Mouse (Mus musculus) T-helper 1 cell (primary cell): Measurements from ENCODE around the gene Syngap1.
"Not testable (repeated sequence)": the region's sequence is repeated elsewhere in the genome, so short reads cannot be mapped to it uniquely, and the experiment has no call there.

Experiments used
- in situ Hi-C: fragments of 300-600 bp; cut with MboI, MseI; formaldehyde crosslinking; loops from one replicate; pipeline ENCODE4 v1.15.1; 2025; ENCODE audit warnings: high pct_unique_total_duplicates

The Syngap1 gene

DNA sequence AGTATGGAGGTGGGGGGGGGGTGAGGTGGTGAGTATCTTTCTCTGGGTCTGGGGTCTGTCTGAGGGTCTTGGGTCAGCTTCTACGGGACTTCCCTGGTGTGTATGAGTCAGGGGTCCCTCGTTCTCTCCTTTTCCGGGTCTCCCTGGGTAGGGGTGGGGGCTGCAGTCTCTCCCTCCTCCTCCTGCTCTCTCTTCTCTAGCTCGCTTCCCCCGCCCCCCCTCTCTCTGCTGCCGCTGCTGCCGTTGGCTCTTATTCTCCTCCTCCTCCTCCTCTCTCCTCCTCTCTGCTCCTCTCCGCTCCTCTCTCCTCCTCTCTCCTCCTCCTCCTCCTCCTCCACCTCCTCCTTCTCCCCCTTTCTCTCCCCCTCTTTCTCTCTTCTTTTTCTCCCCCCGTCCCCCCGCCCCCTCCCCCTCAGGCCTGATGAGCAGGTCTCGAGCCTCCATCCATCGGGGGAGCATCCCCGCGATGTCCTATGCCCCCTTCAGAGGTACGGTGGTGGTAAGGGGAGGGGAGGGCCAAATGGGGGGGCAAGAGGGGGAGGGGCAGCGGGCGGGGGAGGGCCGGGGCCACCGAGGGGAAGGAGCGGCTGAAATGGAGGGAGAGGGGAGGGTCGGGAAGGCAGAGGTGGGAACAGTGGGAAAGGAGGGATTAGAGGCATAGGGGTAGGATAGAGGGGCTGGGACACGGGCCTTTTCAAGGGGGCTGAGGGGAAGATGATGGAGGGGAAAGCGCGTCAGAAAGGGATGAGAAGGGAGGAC is at the start of gene Syngap1:
Gene Syngap1 (plus strand): TSS at position 223 of the 759 bp plus-strand sequence.
- in situ Hi-C loops: loop anchor here (10.0 kb wide), 1 partner anchor 1756 kb away; the partner anchor contains the start of genes BC003965 and Unkl

DNA sequence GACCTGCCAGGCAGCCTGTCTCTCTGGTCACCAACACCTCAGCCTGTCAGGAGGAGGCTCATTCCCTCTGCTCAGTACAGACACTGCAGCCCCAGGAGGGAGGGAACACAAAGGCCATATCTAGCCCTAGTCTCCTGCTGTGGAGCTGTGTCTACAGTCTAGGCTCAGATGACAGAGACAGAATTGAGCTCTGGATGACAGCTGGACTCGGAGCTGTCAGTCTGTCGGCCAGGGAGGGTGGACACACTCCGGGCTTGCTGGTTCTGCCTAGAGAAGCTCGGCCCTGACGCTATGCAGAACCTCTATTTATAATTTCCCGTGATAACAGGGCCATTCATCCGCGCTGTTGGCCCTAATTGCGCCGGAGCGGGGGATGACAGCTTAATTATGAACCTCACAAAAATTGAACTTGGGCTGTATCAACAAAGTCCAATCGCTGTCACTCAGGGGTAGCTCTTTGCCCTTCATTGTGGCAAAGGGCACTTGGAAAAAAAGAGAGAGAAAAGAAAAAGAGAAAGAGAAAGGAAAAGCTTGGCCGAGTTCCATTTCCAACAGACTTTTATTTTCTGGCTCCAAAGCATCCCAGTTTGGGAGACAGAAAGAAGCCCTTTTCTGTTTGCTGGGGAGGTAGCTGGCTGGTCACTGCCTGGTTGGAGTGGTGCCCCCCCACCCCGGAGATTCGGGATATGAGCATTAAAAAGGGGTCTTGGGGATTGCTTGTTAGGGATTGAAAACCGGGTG is 48.2 kb upstream of the Syngap1 start:
- in situ Hi-C loops: loop anchor here (10.0 kb wide), 1 partner anchor 408 kb away; no protein-coding TSS in a partner anchor

- in situ Hi-C loops: loop anchor here (10.0 kb wide), 1 partner anchor 409 kb away; no protein-coding TSS in a partner anchor
Measured at GRCm38 (mm10) chr17:26893492-26893891, 47.6 kb upstream of the Syngap1 start.

GRCm38 (mm10) chr17:26894342-26894741 is 46.7 kb upstream of the Syngap1 start:
- in situ Hi-C loops: loop anchor here (10.0 kb wide), 1 partner anchor 410 kb away; no protein-coding TSS in a partner anchor

- in situ Hi-C loops: loop anchor here (10.0 kb wide), 1 partner anchor 411 kb away; no protein-coding TSS in a partner anchor
Measured at GRCm38 (mm10) chr17:26895578-26895977, 45.5 kb upstream of the Syngap1 start.

GRCm38 (mm10) chr17:26900916-26901315 is 40.1 kb upstream of the Syngap1 start:
- in situ Hi-C loops: no loop called here

DNA sequence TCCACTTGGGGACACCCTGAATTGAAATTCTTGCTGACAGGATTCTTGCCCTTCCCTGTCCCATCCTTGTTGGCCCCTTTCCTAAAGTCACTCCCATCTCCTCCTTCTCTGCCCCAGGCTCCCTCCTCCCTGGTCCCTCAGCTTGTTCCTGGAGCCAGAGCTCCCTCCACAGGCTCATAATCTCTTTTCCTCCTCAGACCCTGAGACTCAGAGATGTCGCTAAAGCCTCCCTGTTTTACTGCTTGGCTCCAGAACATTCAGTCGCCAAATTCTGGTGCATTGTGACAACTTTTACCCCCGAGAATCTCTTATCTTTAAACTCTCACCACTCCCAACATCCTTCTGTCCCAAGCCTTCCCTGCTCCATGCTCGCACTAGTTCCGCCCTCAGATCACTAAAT is 36.7 kb upstream of the Syngap1 start:
- in situ Hi-C loops: no loop called here

DNA sequence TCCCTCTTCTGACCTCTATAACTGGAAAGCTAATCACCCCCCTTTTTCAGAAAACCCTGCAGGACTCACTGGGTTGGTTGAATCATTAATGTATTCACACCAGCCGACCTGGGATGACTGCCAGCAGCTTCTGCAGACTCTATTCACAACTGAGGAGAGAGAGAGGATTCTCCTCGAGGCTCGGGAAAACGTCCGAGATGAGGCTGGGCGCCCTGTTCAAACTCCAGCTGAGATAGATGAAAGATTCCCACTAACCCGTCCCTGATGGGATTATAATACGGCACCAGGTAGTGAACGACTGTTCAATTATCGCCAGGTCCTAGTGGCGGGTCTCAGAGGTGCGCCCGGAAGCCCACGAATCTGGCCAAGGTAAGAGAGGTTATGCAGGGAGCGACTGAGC is 33.5 kb upstream of the Syngap1 start:
- in situ Hi-C loops: loop anchor here (5.0 kb wide), 2 partner anchors 90 kb away; no protein-coding TSS in a partner anchor

GRCm38 (mm10) chr17:26915248-26915647 is 25.8 kb upstream of the Syngap1 start:
- in situ Hi-C loops: no loop called here

- in situ Hi-C loops: no loop called here
Measured at GRCm38 (mm10) chr17:26916711-26917482, 24.2 kb upstream of the Syngap1 start, which contains the start of gene Kifc5b. TSS of gene Kifc5b (plus strand) at chr17:26917091.

- in situ Hi-C loops: not testable (repeated sequence)
Measured at GRCm38 (mm10) chr17:26917560-26917959, 23.5 kb upstream of the Syngap1 start.

- in situ Hi-C loops: no loop called here
Measured at GRCm38 (mm10) chr17:26918343-26918742, 22.7 kb upstream of the Syngap1 start.

GRCm38 (mm10) chr17:26919516-26919915 is 21.5 kb upstream of the Syngap1 start:
- in situ Hi-C loops: not testable (repeated sequence)

DNA sequence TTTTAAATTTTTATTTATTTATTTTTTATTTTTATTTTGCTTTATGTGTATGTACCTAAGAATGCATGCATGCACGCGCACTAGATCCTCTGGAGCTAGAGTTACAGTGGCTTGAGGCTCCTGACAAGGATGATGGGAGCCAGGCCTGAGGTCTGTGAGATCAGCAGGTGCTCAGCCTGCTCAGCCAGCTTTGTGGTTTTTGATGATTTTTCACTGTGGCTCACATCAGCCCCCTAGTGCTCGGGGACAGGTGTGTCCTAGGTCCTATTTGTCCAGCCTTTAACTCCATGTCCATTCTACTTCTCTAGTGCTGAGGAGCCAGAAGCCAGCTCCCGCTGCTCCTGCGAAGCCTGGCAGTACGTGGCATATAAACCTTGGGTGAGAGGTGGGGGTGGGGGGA is 18.7 kb upstream of the Syngap1 start:
- in situ Hi-C loops: not testable (repeated sequence)

DNA sequence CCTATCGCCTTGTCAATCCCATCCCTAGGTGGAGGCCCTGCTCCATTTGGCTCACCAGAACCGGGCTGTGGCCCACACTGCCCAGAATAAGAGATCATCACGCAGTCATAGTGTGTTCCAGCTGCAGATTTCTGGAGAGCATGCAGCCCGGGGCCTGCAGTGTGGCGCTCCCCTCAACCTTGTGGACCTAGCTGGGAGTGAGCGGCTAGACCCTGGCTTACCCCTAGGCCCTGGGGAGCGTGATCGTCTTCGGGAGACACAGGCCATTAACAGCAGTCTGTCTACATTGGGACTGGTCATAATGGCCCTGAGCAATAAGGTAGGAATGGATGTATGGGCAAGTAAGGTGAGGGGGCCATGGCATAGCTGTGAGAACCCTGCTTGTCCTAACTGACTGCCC is 15.6 kb upstream of the Syngap1 start:
- in situ Hi-C loops: not testable (repeated sequence)

DNA sequence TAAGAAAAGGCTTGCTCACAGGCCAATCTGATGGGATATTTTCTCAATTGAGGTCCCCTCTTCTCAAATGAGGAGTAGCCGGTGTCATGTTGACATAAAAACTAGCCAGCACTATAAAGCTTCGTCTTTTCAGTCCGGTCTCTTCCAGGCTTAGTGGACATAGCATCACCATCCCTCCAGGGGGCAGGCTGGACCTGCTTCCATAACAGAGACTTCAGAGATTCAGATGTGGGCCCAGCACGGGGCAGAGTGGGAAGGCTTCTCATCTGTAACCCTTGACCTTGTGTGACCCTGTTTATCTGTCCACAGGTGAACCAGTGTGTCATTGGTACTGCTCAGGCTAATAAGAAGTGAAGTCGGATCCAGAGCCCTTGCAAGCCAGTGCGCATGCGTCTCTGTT is 9.3 kb upstream of the Syngap1 start:
- in situ Hi-C loops: not testable (repeated sequence)

DNA sequence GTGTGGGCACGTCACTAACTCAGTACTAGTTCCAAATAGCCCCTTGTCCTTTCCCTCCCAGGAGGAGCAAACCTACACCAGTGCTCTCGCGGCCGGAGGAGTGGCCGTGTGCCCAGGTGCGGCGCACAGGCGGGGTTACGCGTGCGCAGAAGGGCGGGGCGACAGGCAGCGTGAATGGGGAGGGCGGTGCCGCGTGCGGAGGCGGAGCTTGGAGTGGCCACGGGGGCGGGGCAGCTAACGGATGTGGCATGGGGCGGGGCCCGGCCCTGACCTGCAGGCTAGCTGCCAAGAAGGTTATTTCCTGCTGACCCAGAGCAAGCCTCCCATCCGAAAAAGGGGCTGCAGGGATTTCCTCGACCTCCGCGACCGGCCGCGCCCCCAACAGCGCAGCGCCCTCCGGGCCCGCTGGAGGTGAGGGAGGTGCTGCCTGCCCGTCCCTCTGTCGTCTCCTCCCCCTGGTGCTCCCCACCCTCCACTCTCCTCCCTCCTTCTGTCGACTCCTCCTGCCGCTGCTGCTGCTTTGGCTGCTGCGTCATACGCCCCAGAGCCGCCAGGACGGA is 8.1 kb upstream of the Syngap1 start, which contains the start of gene Phf1:
Gene Phf1 (plus strand): TSS at position 214 of the 560 bp plus-strand sequence.
- in situ Hi-C loops: no loop called here

DNA sequence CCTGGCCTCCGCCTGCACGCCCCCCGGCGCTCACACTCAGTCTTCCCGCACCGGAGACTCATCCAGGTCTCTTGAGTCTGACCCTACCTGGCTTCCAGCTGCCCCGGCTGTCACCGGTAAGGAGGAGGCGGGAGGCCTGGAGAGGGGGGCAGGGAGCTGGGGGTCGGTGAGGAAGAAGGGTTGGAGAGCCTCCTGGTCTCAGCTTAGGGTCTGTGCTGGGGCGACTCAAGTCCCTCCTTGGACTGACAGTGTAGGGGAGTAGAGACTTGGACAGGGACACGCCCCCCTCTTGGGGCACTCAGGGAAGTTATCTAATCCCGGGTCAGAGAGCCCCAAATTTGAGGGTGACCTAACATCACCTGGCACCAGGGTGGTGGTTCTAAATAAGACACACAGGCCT is 7.6 kb upstream of the Syngap1 start:
- in situ Hi-C loops: no loop called here

DNA sequence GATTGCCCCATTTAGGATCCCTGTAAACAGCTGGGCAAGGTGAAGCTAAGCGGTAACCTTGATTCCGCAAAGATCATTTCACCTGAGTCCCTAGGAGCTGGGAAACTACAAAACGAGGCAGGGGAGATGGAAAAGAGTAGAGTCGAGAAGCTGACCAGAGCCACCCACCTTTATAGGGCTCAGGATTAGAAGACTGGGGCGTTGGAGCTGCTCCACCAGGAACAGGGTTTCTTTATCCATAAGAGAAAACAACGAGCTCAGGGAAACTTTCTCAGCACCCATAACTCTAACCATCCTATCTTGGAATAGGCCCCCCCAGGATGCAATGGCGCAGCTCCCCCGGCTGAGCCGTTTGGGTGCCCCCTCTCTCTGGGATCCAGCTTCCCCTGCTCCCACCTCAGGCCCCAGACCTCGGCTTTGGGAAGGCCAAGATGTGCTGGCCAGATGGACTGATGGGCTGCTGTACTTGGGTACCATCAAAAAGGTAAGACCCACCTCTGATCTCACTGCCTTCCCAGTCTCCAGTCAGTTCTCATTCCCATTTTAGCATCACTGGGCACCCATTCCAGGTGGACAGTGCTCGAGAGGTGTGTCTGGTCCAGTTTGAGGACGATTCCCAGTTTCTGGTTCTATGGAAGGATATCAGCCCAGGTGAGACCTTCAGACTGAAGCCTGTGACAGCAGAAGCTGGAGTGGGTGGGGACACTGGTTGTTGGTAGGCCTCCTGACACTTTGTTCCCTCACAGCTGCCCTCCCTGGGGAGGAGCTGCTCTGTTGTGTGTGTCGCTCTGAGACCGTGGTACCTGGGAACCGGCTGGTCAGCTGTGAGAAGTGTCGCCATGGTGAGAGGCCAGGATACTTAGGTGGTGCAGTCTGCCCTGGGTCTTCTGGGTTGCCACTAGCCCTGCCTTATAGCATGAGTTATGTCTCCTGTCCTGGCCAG is 6.9 kb upstream of the Syngap1 start:
- in situ Hi-C loops: no loop called here

GRCm38 (mm10) chr17:26935027-26935426 is 6.0 kb upstream of the Syngap1 start:
- in situ Hi-C loops: no loop called here
